13 mouse cellular contexts compared by ENCODE assay signal in genomic region chr16:76301037-76301727, GRCm38 (mm10).
DNase-seq lines count a peak whose midpoint lies in the region; ATAC-seq and TF ChIP-seq lines count a peak whose summit lies in the region.
"Had no signal": no experiment of that assay in that cellular context is flagged by ENCODE, and none has a peak within 500 bp of the region (broad histone marks: within the 10 kb centered on the region; RNA-seq: fewer than 3 reads in every experiment).

No protein-coding gene starts in this region.

- no peaks in the 10 kb centered on the region for H3K9me3 ChIP-seq in forebrain, embryonic 13.5 days (replicated peaks)
- H3K9me3 ChIP-seq in forebrain, embryonic 12.5 days = no peaks in the 10 kb centered on the region
- no peaks in the 10 kb centered on the region for H3K9me3 ChIP-seq in lung, embryonic 16.5 days (ENCODE audit: control insufficient read depth, low read length)
- no peaks in the 10 kb centered on the region for H3K9me3 ChIP-seq in liver, embryonic 11.5 days (ENCODE audit: control insufficient read depth, low read length)
- H3K9me3 ChIP-seq: G1E; kidney, embryonic 15.5 days; limb, embryonic 10.5 days had no signal

- WGBS in forebrain, embryonic 13.5 days = 69% methylated on average over 8 of the region's 8 CpGs
- WGBS in forebrain, embryonic 12.5 days = 70% methylated on average over 8 of the region's 8 CpGs
- WGBS in lung, embryonic 16.5 days = 56% methylated on average over 8 of the region's 8 CpGs
- WGBS in lung, adult 2 months = 62% methylated on average over 8 of the region's 8 CpGs
- 10% methylated on average over 8 of the region's 8 CpGs for WGBS in cerebellum, adult 2 months
- 82% methylated on average over 8 of the region's 8 CpGs for WGBS in liver, embryonic 11.5 days

- no peak overlapping the region for H3K4me3 ChIP-seq in forebrain, embryonic 13.5 days
- H3K4me3 ChIP-seq in forebrain, embryonic 12.5 days (replicated peaks) = no peak overlapping the region
- H3K4me3 ChIP-seq in lung, embryonic 16.5 days (ENCODE audit: low read length) = no peak overlapping the region
- no peak overlapping the region for H3K4me3 ChIP-seq in lung, adult 2 months (replicated peaks; ENCODE audit: extremely low read depth, low read depth, low read length)
- H3K4me3 ChIP-seq in cerebellum, adult 2 months (replicated peaks; ENCODE audit: insufficient read depth, low read depth, low read length) = no peak overlapping the region
- H3K4me3 ChIP-seq in liver, embryonic 11.5 days (ENCODE audit: low read depth, low read length) = no peak overlapping the region
- H3K4me3 ChIP-seq: kidney, embryonic 15.5 days; limb, embryonic 10.5 days had no signal

- no peaks in the 10 kb centered on the region for H3K27me3 ChIP-seq in forebrain, embryonic 13.5 days
- no peaks in the 10 kb centered on the region for H3K27me3 ChIP-seq in forebrain, embryonic 12.5 days
- no peaks in the 10 kb centered on the region for H3K27me3 ChIP-seq in lung, embryonic 16.5 days (ENCODE audit: control insufficient read depth, insufficient read depth, low read depth, low read length)
- H3K27me3 ChIP-seq in cerebellum, adult 2 months (ENCODE audit: control insufficient read depth, insufficient read depth, low read length) = no peaks in the 10 kb centered on the region
- no peaks in the 10 kb centered on the region for H3K27me3 ChIP-seq in liver, embryonic 11.5 days (replicated peaks; ENCODE audit: control insufficient read depth, insufficient read depth, low read length)
- H3K27me3 ChIP-seq: kidney, embryonic 15.5 days had no signal

- no peaks in the 10 kb centered on the region for H3K4me1 ChIP-seq in forebrain, embryonic 13.5 days
- peaks cover 8% of the 10 kb centered on the region; the same call in 1 of the 2 replicates for H3K4me1 ChIP-seq in forebrain, embryonic 12.5 days
- peaks cover 19% of the 10 kb centered on the region for H3K4me1 ChIP-seq in lung, embryonic 16.5 days (replicated peaks; ENCODE audit: control insufficient read depth, insufficient read depth, low read length)
- H3K4me1 ChIP-seq in lung, adult 2 months (ENCODE audit: control insufficient read depth, insufficient read depth, low read length) = peaks cover 18% of the 10 kb centered on the region
- H3K4me1 ChIP-seq in cerebellum, adult 2 months (ENCODE audit: control insufficient read depth, insufficient read depth, low read length) = peaks cover 20% of the 10 kb centered on the region
- peaks cover 15% of the 10 kb centered on the region for H3K4me1 ChIP-seq in liver, embryonic 11.5 days (replicated peaks; ENCODE audit: control insufficient read depth, insufficient read depth, low read length)

- intact Hi-C loops in left cerebral cortex, postnatal 14 days (cut with DNase I) = no loop called here

- no peak overlapping the region for H3K27ac ChIP-seq in forebrain, embryonic 13.5 days
- no peak overlapping the region for H3K27ac ChIP-seq in forebrain, embryonic 12.5 days
- H3K27ac ChIP-seq in lung, embryonic 16.5 days (ENCODE audit: low read length) = peak overlapping the region; percentile 51; the same call in 1 of the 2 replicates
- peak overlapping the region; percentile 14; the same call in 1 of the 2 replicates for H3K27ac ChIP-seq in cerebellum, adult 2 months (ENCODE audit: insufficient read depth, low read length)
- H3K27ac ChIP-seq in liver, embryonic 11.5 days (ENCODE audit: low read depth, low read length) = peak overlapping the region; percentile 39
- H3K27ac ChIP-seq: hindbrain, embryonic 14.5 days; kidney, embryonic 15.5 days; limb, embryonic 10.5 days had no signal

- H3K9ac ChIP-seq in forebrain, embryonic 13.5 days = no peak overlapping the region
- H3K9ac ChIP-seq in forebrain, embryonic 12.5 days = no peak overlapping the region
- H3K9ac ChIP-seq in lung, embryonic 16.5 days (ENCODE audit: low read length) = no peak overlapping the region
- H3K9ac ChIP-seq in liver, embryonic 11.5 days (ENCODE audit: low read depth, low read length) = no peak overlapping the region
- H3K9ac ChIP-seq: hindbrain, embryonic 14.5 days; kidney, embryonic 15.5 days had no signal

- peak; percentile 51; the same call in 1 of the 2 replicates for ATAC-seq in forebrain, embryonic 13.5 days
- ATAC-seq in forebrain, embryonic 12.5 days (ENCODE audit: low FRiP score) = no peak
- ATAC-seq in lung, embryonic 16.5 days (ENCODE audit: low read depth) = peak; percentile 52
- ATAC-seq in liver, embryonic 11.5 days (replicated peaks; ENCODE audit: low FRiP score) = 0 out of 2 replicates have a peak, but pooled peaks have one; percentile 13

- TF ChIP-seq POLR2A in lung, adult 2 months (IDR thresholded peaks at IDR 0.05; ENCODE audit: borderline replicate concordance, extremely low read depth, low read depth, low read length) = no peak
- TF ChIP-seq POLR2A in cerebellum, adult 2 months (IDR thresholded peaks at IDR 0.05; ENCODE audit: borderline replicate concordance, insufficient read depth, low read length) = no peak

- TF ChIP-seq CTCF in lung, adult 2 months (IDR thresholded peaks at IDR 0.05; ENCODE audit: insufficient read depth, low read length) = no peak
- TF ChIP-seq CTCF in cerebellum, adult 2 months (IDR thresholded peaks at IDR 0.05; ENCODE audit: borderline replicate concordance, insufficient read depth, low read depth, low read length) = no peak

- DNase-seq in lung, adult 2 months = no peak
- DNase-seq in cerebellum, adult 2 months = peak; percentile 51 to 68
- DNase-seq in liver, embryonic 11.5 days (ENCODE audit: low spot score) = no peak
- no peak for DNase-seq in left cerebral cortex, postnatal 14 days (ENCODE audit: low spot score in 2 of 2)
- no peak for DNase-seq in frontal cortex, postnatal 36 days (ENCODE audit: low spot score in 2 of 2)
- DNase-seq: B cell, adult 2 months had no signal

- H3K36me3 ChIP-seq in forebrain, embryonic 13.5 days (ENCODE audit: poor library complexity, severe bottlenecking) = no peaks in the 10 kb centered on the region
- no peaks in the 10 kb centered on the region for H3K36me3 ChIP-seq in forebrain, embryonic 12.5 days (replicated peaks)
- H3K36me3 ChIP-seq in lung, embryonic 16.5 days (ENCODE audit: control insufficient read depth, insufficient read depth, low read length) = no peaks in the 10 kb centered on the region
- peaks cover 2% of the 10 kb centered on the region; the same call in 1 of the 2 replicates for H3K36me3 ChIP-seq in liver, embryonic 11.5 days (ENCODE audit: control insufficient read depth, insufficient read depth, low read length)
- H3K36me3 ChIP-seq: limb, embryonic 10.5 days had no signal

- H3K4me2 ChIP-seq in forebrain, embryonic 13.5 days = no peak overlapping the region
- H3K4me2 ChIP-seq in forebrain, embryonic 12.5 days = no peak overlapping the region
- no peak overlapping the region for H3K4me2 ChIP-seq in lung, embryonic 16.5 days (ENCODE audit: low read depth, low read length)
- H3K4me2 ChIP-seq in liver, embryonic 11.5 days = no peak overlapping the region
- H3K4me2 ChIP-seq: hindbrain, embryonic 14.5 days; kidney, embryonic 15.5 days had no signal

Comparison
In these comparisons a context has a peak if more than half of its experiments do, and no peak if none do; other contexts are left out.
1. H3K27ac ChIP-seq: peak in lung, embryonic 16.5 days (single experiment), cerebellum, adult 2 months (single experiment) and liver, embryonic 11.5 days (single experiment); none in forebrain, embryonic 13.5 days (single experiment) and forebrain, embryonic 12.5 days (single experiment).
2. DNase-seq: peak in cerebellum, adult 2 months (2 of 2); none in lung, adult 2 months (single experiment), liver, embryonic 11.5 days (single experiment), left cerebral cortex, postnatal 14 days (0 of 2) and frontal cortex, postnatal 36 days (0 of 2).